Mouse (Mus musculus): ENCODE data around the gene Thap3.

GRCm38 (mm10) chr4:151968204-151968921 is 20.4 kb downstream of the Thap3 start:
- no peak for TF ChIP-seq CTCF (IDR thresholded peaks at IDR 0.05; ENCODE audit: low read depth)
- no peak for TF ChIP-seq EP300 (IDR thresholded peaks at IDR 0.05; ENCODE audit: low read depth)

All from liver, postnatal 0 days (tissue).